Mouse (Mus musculus) hematopoietic stem cell, adult 5-6 weeks (primary cell): ENCODE results near the gene Heg1. TPM values are rescaled to one million over a fixed set of nuclear protein-coding genes. Genes with fewer than 3 reads are reported as not detected.

ENCODE experiments used
- ATAC-seq, 2 experiments: fragments of 125-278 bp in 1 of 2; replicated peaks in 1 of 2; 2 replicates each; pipeline ENCODE4 v1.8.0; 2016 to 2017; ENCODE audit warnings: inconsistent platforms in 2 of 2, mild to moderate bottlenecking in 2 of 2, moderate number of reproducible peaks in 2 of 2, low read depth in 1 of 2, moderate TSS enrichment in 1 of 2; ENCODE audit not compliant: low FRiP score in 2 of 2, poor library complexity in 2 of 2, severe bottlenecking in 2 of 2, insufficient read depth in 1 of 2, low TSS enrichment in 1 of 2
- total RNA-seq: library from RNA; stranded (forward); fragments of 172-1452, 232-1000 nt; gene quantifications from 2 replicates; pipeline ENCODE4 v1.2.3, GENCODE M21; 2017

The Heg1 gene
- total RNA-seq, 1 experiment from 2014 or later: 63.4 TPM

- ATAC-seq: peak; percentile 5 to 18; a peak in 2 of 4 replicates
Measured at GRCm38 (mm10) chr16:33751152-33751551, 67.0 kb downstream of the Heg1 start.

GRCm38 (mm10) chr16:33751590-33751989 is 67.4 kb downstream of the Heg1 start:
- ATAC-seq: peak; percentile 90

DNA sequence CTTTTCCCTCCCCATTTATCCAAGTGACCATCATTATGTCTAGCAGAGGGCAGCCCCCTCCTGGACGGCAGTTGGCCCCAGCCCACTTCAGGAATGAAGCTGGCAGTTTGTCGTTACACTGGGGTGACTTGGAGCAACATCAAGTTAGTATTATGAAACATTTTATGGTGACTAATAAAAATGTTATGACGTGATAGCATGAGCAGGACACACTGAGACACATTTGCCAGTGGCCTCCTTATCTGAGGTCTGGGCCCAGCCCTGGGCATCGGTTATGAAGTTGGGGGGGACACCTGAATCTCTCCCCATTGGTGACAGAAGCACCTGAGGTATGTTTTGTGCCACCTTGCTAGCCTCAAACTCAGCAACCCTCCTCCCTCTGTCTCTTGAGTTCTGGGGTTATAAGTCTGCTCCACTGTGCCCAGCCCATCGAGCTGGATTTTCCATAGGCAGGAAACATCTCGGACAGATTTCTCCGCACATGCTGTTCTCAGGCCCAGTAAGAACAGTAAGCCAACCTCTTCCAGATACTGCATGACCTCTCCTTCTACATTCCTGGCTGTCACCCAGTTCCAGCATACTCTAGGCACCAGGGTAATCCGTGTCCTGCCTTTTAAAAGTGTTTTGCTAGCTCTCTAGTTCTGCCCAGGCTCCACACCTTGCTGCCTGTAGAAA is 68.9 kb downstream of the Heg1 start:
- no peak for ATAC-seq

- no peak for ATAC-seq
Measured at GRCm38 (mm10) chr16:33755293-33755692, 71.1 kb downstream of the Heg1 start.

DNA sequence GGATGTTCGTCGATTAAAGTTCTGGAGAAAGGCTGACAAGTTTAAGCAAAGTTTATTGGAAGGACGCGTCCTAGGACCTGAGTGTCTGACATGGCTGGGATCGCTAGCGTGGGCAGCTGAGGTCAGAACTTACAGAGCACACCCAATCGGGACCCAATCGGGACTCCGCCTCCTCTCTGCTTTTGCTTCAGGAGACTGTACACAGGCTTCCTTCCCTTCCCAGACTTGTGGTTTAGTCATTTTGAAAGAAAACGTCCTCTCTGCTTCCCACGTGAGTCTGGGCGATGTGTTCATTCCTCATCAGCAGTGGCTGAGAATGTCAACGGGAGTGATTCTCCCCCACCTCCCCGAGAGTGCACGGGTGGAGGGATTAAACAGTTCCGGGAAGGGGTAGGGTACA is 71.8 kb downstream of the Heg1 start:
- peak; percentile 14 to 37 for ATAC-seq

GRCm38 (mm10) chr16:33756396-33756795 is 72.2 kb downstream of the Heg1 start:
- ATAC-seq: peak; percentile 44 to 47

- ATAC-seq: no peak
Measured at GRCm38 (mm10) chr16:33759207-33759606, 75.0 kb downstream of the Heg1 start.

- no peak for ATAC-seq
Measured at GRCm38 (mm10) chr16:33760542-33760941, 76.4 kb downstream of the Heg1 start.

DNA sequence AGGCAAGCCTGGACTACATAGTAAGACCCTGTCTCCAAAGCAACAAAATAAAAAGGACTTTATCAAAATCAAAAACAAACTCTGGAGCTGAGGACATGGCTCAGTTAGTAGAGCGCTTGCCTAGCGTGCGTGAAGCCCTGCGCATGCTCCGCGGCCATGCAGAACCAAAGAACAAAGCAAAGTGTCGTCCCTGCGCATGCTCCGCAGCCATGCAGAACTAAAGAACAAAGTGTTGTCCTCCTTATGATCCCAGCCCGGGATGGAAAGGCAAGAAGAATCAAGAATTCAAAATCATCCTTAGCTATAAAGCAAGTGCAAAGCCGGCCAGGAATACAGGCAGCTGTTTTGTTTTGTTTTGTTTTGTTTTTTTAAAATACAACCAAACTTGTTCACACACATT is 76.8 kb downstream of the Heg1 start:
- no peak for ATAC-seq

- ATAC-seq: peak in 1 of 2 experiments; percentile 22; a peak in 1 of 4 replicates
Measured at GRCm38 (mm10) chr16:33764501-33765193, 80.5 kb downstream of the Heg1 start.

DNA sequence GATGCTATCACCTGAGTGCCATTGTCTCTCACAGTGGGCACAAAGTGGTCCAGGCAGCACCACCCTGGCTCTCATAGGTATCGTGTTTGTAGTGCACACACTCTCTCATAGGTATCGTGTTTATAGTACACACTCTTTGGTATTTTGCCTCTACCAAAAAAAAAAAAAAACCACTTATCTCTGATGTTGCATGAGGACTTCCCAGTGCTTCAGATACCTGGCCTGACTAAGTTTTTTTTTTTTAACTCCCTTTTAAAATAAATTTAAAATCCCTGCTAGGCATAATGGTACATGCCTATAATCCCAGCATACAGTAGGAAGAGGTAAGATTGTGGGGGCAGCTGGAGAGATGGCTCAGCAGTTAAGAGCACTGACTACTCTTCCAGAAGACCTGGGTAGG is 81.3 kb downstream of the Heg1 start:
- no peak for ATAC-seq

GRCm38 (mm10) chr16:33766309-33766708 is 82.1 kb downstream of the Heg1 start:
- no peak for ATAC-seq

DNA sequence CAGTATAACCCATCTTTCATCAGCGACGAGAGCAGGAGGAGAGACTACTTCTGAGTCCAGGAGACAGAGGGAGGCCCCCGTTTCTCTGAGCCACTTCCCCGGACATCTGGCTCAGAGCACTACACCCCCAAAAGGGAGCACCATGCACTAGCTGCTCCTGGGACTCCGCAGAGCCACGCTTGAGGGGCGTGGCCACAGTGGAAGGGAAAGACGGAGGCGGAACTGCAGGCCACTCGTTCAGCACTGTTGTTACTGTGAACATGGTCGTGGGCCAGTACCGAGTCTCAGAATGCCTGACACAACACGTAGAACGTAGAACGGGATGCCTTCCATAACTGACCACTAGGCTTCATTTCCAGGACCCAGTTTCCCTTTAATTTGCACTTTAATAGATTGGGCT is 82.6 kb downstream of the Heg1 start:
- ATAC-seq: no peak

- no peak for ATAC-seq
Measured at GRCm38 (mm10) chr16:33768491-33769278, 84.5 kb downstream of the Heg1 start.

DNA sequence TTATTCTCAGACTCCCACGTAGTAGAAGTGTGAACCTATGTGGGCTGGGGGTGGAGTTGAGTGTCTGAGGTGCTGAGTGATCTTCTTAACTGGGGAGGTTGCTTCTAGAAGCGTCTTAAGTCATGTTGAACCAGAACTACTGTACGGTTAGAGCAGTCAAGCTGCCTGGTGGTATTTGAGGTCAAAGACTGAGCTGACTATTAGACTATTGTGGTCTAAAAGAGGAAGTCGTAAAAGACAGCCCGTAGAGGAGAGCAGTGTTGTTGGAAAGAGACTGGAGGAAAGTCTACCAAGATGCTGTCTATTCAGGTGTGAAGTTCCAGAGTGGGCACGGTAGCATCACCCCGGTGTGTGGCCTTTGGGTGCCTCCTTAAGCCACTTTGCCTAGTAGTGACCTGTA is 85.7 kb downstream of the Heg1 start:
- ATAC-seq: peak; percentile 89 to 91

- no peak for ATAC-seq
Measured at GRCm38 (mm10) chr16:33770778-33771454, 86.7 kb downstream of the Heg1 start.

- ATAC-seq: no peak
Measured at GRCm38 (mm10) chr16:33772809-33773208, 88.6 kb downstream of the Heg1 start.

DNA sequence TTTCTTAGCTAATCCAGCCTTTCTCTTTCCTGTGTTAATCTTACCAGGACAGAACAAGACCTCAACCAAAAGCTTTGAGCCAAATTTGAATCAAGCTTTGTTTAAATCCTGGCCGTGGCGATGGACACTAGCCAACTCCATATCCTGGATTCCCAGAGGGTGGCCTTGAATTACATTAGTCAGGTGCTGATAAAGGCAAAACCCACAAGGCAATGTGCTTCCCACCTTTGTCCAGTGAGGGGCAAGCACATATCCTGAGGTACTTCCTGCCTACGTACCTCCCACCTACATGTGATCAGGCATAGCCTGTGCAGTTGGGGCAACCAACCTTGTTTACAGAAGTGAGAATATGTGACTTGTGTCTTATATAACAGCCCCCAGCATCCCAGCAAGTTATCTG is 90.8 kb downstream of the Heg1 start:
- ATAC-seq: peak in 1 of 2 experiments; percentile 51; a peak in 1 of 4 replicates
